Mouse (Mus musculus): ENCODE data around the gene Pold2. TPM values are rescaled to one million over a fixed set of nuclear protein-coding genes. Genes with fewer than 3 reads are reported as not detected.
"Not testable (repeated sequence)": the region's sequence is repeated elsewhere in the genome, so short reads cannot be mapped to it uniquely, and the experiment has no call there.

Pold2 gene
- polyA plus RNA-seq, 1 experiment, result 133 TPM

- Histone ChIP-seq H3K27ac (ENCODE audit: insufficient read depth, low read depth, low read length) (no peak overlapping the region), H3K4me3 (ENCODE audit: low read depth, low read length) (no peak overlapping the region), H3K27me3 (ENCODE audit: control insufficient read depth, insufficient read depth, low read length) (no peaks in the 10 kb centered on the region), H3K4me1 (ENCODE audit: control insufficient read depth, insufficient read depth, insufficient read length, low read length) (peaks cover 41% of the 10 kb centered on the region), H3K36me3 (ENCODE audit: control insufficient read depth, insufficient read depth, low read length) (no peaks in the 10 kb centered on the region)
- TF ChIP-seq POLR2A (IDR thresholded peaks at IDR 0.05; ENCODE audit: low read depth, low read length), result no peak
- no peak for TF ChIP-seq CTCF (IDR thresholded peaks at IDR 0.05; ENCODE audit: extremely low read depth, insufficient read length, insufficient replicate concordance, low read depth, low read length)
- WGBS, result 97% methylated on average over 10 of the region's 10 CpGs
Observed at GRCm38 (mm10) chr11:5899286-5899685, 21.2 kb upstream of the Pold2 start.

DNA sequence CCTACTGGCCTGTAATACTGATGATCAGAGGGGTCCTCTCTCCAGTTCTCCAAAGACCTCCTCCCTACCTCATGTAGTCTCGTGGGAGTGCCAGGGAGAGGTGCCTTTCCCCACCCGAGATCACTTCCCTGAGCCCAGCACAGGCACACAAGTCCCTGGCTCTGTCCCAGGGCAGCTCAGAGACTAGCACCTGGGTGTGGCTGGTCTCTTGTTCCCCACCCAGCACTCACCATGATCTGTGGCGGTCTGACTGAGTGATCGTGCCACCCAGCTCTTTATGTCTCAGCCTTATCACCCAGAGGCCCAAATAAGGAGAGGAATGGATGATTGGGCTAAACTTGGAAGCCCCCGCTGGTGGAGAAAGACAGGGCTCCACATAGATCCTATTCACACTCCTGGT, 20.4 kb upstream of the Pold2 start, which contains the start of gene Myl7:
Gene Myl7 (minus strand): TSS at position 252 of the 400 bp plus-strand sequence.
- Histone ChIP-seq H3K27me3 (ENCODE audit: control insufficient read depth, insufficient read depth, low read length) (no peaks in the 10 kb centered on the region), H3K4me3 (ENCODE audit: low read depth, low read length) (peak within 1 kb of the TSS; percentile 31), H3K27ac (ENCODE audit: insufficient read depth, low read depth, low read length) (peak within 1 kb of the TSS; percentile 32; the same call in 1 of the 2 replicates), H3K36me3 (ENCODE audit: control insufficient read depth, insufficient read depth, low read length) (no peaks in the 10 kb centered on the region), H3K4me1 (ENCODE audit: control insufficient read depth, insufficient read depth, insufficient read length, low read length) (peaks cover 44% of the 10 kb centered on the region)
- no peak for TF ChIP-seq POLR2A (IDR thresholded peaks at IDR 0.05; ENCODE audit: low read depth, low read length)
- no peak for TF ChIP-seq CTCF (IDR thresholded peaks at IDR 0.05; ENCODE audit: extremely low read depth, insufficient read length, insufficient replicate concordance, low read depth, low read length)
- WGBS, result 26% methylated on average over 5 of the region's 5 CpGs

DNA sequence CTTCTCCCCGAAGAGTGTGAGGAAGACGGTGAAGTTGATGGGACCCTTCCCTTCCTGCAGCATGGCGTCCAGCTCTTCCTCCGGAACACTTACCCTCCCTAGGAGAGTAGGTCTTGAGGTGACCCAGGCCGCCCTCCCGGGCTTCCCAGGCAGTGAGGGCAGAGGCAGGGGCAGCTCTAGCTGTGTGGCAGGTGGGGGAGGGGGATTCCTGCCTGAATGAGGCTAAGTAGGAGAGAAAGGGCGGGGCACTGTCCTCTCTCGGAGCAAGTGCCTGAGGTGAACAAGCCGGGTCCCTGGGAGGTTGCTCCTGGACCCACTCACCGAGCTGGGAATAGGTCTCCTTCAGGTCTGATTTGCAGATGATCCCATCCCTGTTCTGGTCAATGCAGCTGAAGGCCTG, 19.7 kb upstream of the Pold2 start:
- TF ChIP-seq CTCF (IDR thresholded peaks at IDR 0.05; ENCODE audit: extremely low read depth, insufficient read length, insufficient replicate concordance, low read depth, low read length), result no peak
- H3K36me3 ChIP-seq (ENCODE audit: control insufficient read depth, insufficient read depth, low read length), result no peaks in the 10 kb centered on the region
- peak overlapping the region; percentile 32; the same call in 1 of the 2 replicates for H3K27ac ChIP-seq (ENCODE audit: insufficient read depth, low read depth, low read length)
- WGBS, result 49% methylated on average over 10 of the region's 10 CpGs
- peak overlapping the region; percentile 31 for H3K4me3 ChIP-seq (ENCODE audit: low read depth, low read length)
- no peaks in the 10 kb centered on the region for H3K27me3 ChIP-seq (ENCODE audit: control insufficient read depth, insufficient read depth, low read length)
- peaks cover 48% of the 10 kb centered on the region for H3K4me1 ChIP-seq (ENCODE audit: control insufficient read depth, insufficient read depth, insufficient read length, low read length)

DNA sequence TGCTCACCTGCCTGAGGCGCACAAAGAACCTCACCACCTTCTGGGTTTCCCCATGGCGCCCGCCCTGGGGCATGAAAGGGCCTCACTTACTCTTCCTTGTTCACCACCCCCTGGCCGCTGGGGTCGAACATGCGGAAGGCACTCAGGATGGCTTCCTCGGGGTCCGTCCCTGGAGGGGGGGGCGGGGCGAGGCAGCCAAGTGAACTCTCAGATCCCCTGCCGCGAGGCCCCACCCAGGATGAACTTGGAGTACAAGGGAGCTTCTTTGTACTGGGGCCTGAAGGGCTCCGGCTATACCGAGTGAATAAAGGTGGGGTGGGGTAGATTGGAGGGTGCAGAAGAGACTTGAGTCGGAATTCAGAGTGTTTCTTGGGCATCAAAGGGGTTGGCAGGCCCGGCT, 19.1 kb upstream of the Pold2 start:
- TF ChIP-seq CTCF (IDR thresholded peaks at IDR 0.05; ENCODE audit: extremely low read depth, insufficient read length, insufficient replicate concordance, low read depth, low read length) (no peak), POLR2A (IDR thresholded peaks at IDR 0.05; ENCODE audit: low read depth, low read length) (no peak)
- no peak overlapping the region for H3K27ac ChIP-seq (ENCODE audit: insufficient read depth, low read depth, low read length)
- no peaks in the 10 kb centered on the region for H3K27me3 ChIP-seq (ENCODE audit: control insufficient read depth, insufficient read depth, low read length)
- WGBS, result 29% methylated on average over 16 of the region's 16 CpGs
- H3K4me1 ChIP-seq (ENCODE audit: control insufficient read depth, insufficient read depth, insufficient read length, low read length), result peaks cover 53% of the 10 kb centered on the region
- H3K36me3 ChIP-seq (ENCODE audit: control insufficient read depth, insufficient read depth, low read length), result no peaks in the 10 kb centered on the region
- H3K4me3 ChIP-seq (ENCODE audit: low read depth, low read length), result peak overlapping the region; percentile 31

DNA sequence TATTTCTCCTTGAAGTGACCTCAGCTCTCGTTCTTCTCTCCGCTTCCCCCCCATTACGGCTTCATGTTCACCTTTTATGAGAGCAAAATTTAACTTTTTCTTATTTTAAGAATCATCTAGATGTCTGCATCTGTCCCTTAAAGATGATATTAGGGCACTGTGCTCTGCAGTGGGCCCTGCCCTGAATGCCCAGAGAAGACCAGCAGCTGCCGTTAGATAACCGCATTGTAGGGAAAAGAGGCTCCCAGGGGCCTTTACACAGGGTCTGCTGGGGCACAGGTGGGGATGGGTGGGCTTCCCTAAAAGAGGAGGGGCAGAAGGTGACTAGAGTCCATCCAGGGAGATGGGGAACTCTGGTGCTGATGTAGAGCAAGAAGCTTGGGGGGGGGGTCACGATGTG, 15.7 kb upstream of the Pold2 start:
- H3K27me3 ChIP-seq (ENCODE audit: control insufficient read depth, insufficient read depth, low read length), result no peaks in the 10 kb centered on the region
- TF ChIP-seq CTCF (IDR thresholded peaks at IDR 0.05; ENCODE audit: extremely low read depth, insufficient read length, insufficient replicate concordance, low read depth, low read length) (no peak), POLR2A (IDR thresholded peaks at IDR 0.05; ENCODE audit: low read depth, low read length) (no peak)
- no peak overlapping the region for H3K27ac ChIP-seq (ENCODE audit: insufficient read depth, low read depth, low read length)
- H3K4me1 ChIP-seq (ENCODE audit: control insufficient read depth, insufficient read depth, insufficient read length, low read length), result peaks cover 48% of the 10 kb centered on the region
- no peaks in the 10 kb centered on the region for H3K36me3 ChIP-seq (ENCODE audit: control insufficient read depth, insufficient read depth, low read length)
- 95% methylated on average over 6 of the region's 6 CpGs for WGBS
- H3K4me3 ChIP-seq (ENCODE audit: low read depth, low read length), result no peak overlapping the region

- H3K4me1 ChIP-seq (ENCODE audit: control insufficient read depth, insufficient read depth, insufficient read length, low read length), result peaks cover 38% of the 10 kb centered on the region
- H3K36me3 ChIP-seq (ENCODE audit: control insufficient read depth, insufficient read depth, low read length), result no peaks in the 10 kb centered on the region
- no peak overlapping the region for H3K4me3 ChIP-seq (ENCODE audit: low read depth, low read length)
- WGBS, result 24% methylated on average over 4 of the region's 4 CpGs
- TF ChIP-seq CTCF (IDR thresholded peaks at IDR 0.05; ENCODE audit: extremely low read depth, insufficient read length, insufficient replicate concordance, low read depth, low read length) (no peak), POLR2A (IDR thresholded peaks at IDR 0.05; ENCODE audit: low read depth, low read length) (no peak)
- H3K27me3 ChIP-seq (ENCODE audit: control insufficient read depth, insufficient read depth, low read length), result no peaks in the 10 kb centered on the region
- H3K27ac ChIP-seq (ENCODE audit: insufficient read depth, low read depth, low read length), result no peak overlapping the region
Observed at GRCm38 (mm10) chr11:5892810-5893368, 14.8 kb upstream of the Pold2 start.

DNA sequence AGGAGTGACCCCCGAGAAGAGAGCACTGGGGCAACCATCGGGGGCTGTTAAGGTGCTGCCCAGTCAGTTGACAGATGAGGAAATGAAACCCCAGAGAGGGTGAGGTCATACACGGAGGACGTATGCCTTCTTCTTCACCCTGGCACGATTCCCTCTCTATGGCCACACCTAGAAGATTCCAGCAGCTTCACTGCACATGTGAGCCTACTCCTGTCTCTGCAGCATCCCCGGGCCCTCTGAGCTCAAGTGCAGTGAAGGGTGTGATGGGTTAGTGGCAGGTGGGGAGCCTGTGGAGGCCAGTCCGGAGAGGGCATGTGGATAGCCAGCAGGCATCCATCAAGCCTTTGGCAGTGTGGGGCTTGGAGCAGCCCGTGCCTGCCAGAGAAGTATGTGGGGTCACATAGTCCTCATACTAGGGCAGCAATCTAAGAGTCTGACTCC, 14.1 kb upstream of the Pold2 start:
- Histone ChIP-seq H3K27me3 (ENCODE audit: control insufficient read depth, insufficient read depth, low read length) (no peaks in the 10 kb centered on the region), H3K4me1 (ENCODE audit: control insufficient read depth, insufficient read depth, insufficient read length, low read length) (peaks cover 32% of the 10 kb centered on the region), H3K36me3 (ENCODE audit: control insufficient read depth, insufficient read depth, low read length) (no peaks in the 10 kb centered on the region), H3K27ac (ENCODE audit: insufficient read depth, low read depth, low read length) (no peak overlapping the region), H3K4me3 (ENCODE audit: low read depth, low read length) (no peak overlapping the region)
- TF ChIP-seq CTCF (IDR thresholded peaks at IDR 0.05; ENCODE audit: extremely low read depth, insufficient read length, insufficient replicate concordance, low read depth, low read length) (no peak), POLR2A (IDR thresholded peaks at IDR 0.05; ENCODE audit: low read depth, low read length) (no peak)
- WGBS, result 26% methylated on average over 8 of the region's 8 CpGs

GRCm38 (mm10) chr11:5888563-5888962, 10.5 kb upstream of the Pold2 start:
- 76% methylated on average over 5 of the region's 5 CpGs for WGBS
- peaks cover 13% of the 10 kb centered on the region for H3K4me1 ChIP-seq (ENCODE audit: control insufficient read depth, insufficient read depth, insufficient read length, low read length)
- not testable (repeated sequence) for H3K27me3 ChIP-seq (ENCODE audit: control insufficient read depth, insufficient read depth, low read length); H3K4me3 ChIP-seq (ENCODE audit: low read depth, low read length); H3K36me3 ChIP-seq (ENCODE audit: control insufficient read depth, insufficient read depth, low read length); H3K27ac ChIP-seq (ENCODE audit: insufficient read depth, low read depth, low read length)

Data from small intestine, adult 2 months (tissue).